Mouse (Mus musculus) ES-E14 (cell line): ENCODE measurements around the gene Ccnq. TPM values are rescaled to one million over a fixed set of nuclear protein-coding genes. Genes with fewer than 3 reads are reported as not detected.

Experiments used
- DNase-seq: peaks from one replicate; pipeline ENCODE4 v3.0.0-alpha.2; 2013; ENCODE audit warnings: low read depth, low spot score
- H3K27ac ChIP-seq: 2 replicates; pipeline ENCODE4 v1.5.1; 2012; ENCODE audit warnings: low read depth, mild to moderate bottlenecking, low read length, moderate library complexity, mixed read lengths; ENCODE audit not compliant: poor library complexity, insufficient read depth, severe bottlenecking
- H3K36me3 ChIP-seq: 2 replicates; pipeline ENCODE4 v1.6.1; 2012; ENCODE audit warnings: mild to moderate bottlenecking, low read length, moderate library complexity, mixed read lengths; ENCODE audit not compliant: control insufficient read depth, poor library complexity, insufficient read depth, severe bottlenecking
- H3K4me1 ChIP-seq, 2 experiments: fragments of 150-350 bp in 1 of 2; sonication (generic) in 1 of 2; 2 replicates each; pipeline ENCODE4 v1.6.1; 2012; ENCODE audit warnings: low read length in 2 of 2, mild to moderate bottlenecking in 1 of 2, mixed read lengths in 1 of 2; ENCODE audit not compliant: control insufficient read depth in 2 of 2, insufficient read depth in 2 of 2, poor library complexity in 1 of 2
- H3K4me3 ChIP-seq, 2 experiments: fragments of 150-350 bp in 1 of 2; sonication (generic) in 1 of 2; 2 replicates each; pipeline ENCODE4 v1.5.1; 2012; ENCODE audit warnings: low read length in 2 of 2, low read depth in 1 of 2, mild to moderate bottlenecking in 1 of 2, mixed read lengths in 1 of 2; ENCODE audit not compliant: insufficient read depth in 1 of 2, poor library complexity in 1 of 2, severe bottlenecking in 1 of 2
- H3K9ac ChIP-seq: 2 replicates; pipeline ENCODE4 v1.6.1; 2012; ENCODE audit warnings: low read depth, mild to moderate bottlenecking, low read length, mixed read lengths; ENCODE audit not compliant: poor library complexity, insufficient read depth, severe bottlenecking
- H3K9me3 ChIP-seq: fragments of 150-350 bp; sonication (generic); 2 replicates; pipeline ENCODE4 v1.6.1; 2012; ENCODE audit warnings: low read depth, mild to moderate bottlenecking, low read length; ENCODE audit not compliant: control insufficient read depth, insufficient read depth
- CHD2 ChIP-seq: IDR thresholded peaks from 2 replicates; pipeline ENCODE4 v1.6.1; 2014; ENCODE audit warnings: mild to moderate bottlenecking, low read depth, low read length, inconsistent platforms
- HCFC1 ChIP-seq: IDR thresholded peaks from 2 replicates; pipeline ENCODE4 v1.6.1; 2012; ENCODE audit warnings: low read length, inconsistent platforms, borderline replicate concordance; ENCODE audit not compliant: insufficient read depth
- MAFK ChIP-seq: IDR thresholded peaks from 2 replicates; pipeline ENCODE4 v1.6.1; 2014; ENCODE audit warnings: mild to moderate bottlenecking, low read depth, low read length, inconsistent platforms; ENCODE audit not compliant: insufficient read depth
- ZC3H11A ChIP-seq: IDR thresholded peaks from 2 replicates; pipeline ENCODE4 v1.6.1; 2012; ENCODE audit warnings: low read depth, mild to moderate bottlenecking, inconsistent platforms, low read length, borderline replicate concordance
- ZNF384 ChIP-seq: IDR thresholded peaks from 2 replicates; pipeline ENCODE4 v1.6.1; 2012; ENCODE audit warnings: low read depth, low read length, inconsistent platforms
- in situ Hi-C, 2 experiments: fragments of 600-800 bp; cut with MboI; formaldehyde crosslinking; loops; one replicate each; pipeline ENCODE4 v1.15.1; 2025; ENCODE audit warnings: low sequenced_read_pairs in 2 of 2, inconsistent platforms in 1 of 2; ENCODE audit not compliant: unreplicated experiment in 2 of 2
- total RNA-seq: library from RNA; depleted of rRNA; stranded (reverse); fragments of 300-350 nt; gene quantifications from 2 replicates; pipeline ENCODE4 v1.2.3, GENCODE M21; 2012

Gene Ccnq
- total RNA-seq, 1 experiment: 35.7 TPM

DNA sequence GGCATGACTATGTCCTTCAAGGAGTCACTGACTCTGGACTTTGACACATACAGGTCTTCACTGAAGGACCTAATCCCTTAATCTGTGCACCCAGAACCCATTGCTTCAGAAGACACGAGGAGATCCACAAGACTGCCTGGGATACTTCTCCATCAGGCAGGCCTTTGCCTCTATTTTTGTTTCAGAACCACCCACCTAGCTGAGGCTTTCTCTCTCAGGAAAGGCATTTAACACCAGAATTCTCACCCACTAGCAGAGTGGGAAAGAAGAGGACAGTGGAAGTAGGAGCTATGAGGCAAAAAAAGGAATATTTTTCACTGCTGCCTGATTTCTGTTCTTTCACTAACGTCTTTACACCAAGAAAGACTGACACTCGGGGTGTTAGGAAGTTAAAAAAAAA is 25.2 kb downstream of the Ccnq start:
- Histone ChIP-seq H3K27ac (no peak overlapping the region), H3K36me3 (no peaks in the 10 kb centered on the region), H3K4me3 (no peak overlapping the region), H3K9me3 (no peaks in the 10 kb centered on the region), H3K9ac (no peak overlapping the region), H3K4me1 (no peaks in the 10 kb centered on the region)
- DNase-seq: no peak
- in situ Hi-C loops: no loop called here
- TF ChIP-seq HCFC1: no peak
- no peak for TF ChIP-seq MAFK

DNA sequence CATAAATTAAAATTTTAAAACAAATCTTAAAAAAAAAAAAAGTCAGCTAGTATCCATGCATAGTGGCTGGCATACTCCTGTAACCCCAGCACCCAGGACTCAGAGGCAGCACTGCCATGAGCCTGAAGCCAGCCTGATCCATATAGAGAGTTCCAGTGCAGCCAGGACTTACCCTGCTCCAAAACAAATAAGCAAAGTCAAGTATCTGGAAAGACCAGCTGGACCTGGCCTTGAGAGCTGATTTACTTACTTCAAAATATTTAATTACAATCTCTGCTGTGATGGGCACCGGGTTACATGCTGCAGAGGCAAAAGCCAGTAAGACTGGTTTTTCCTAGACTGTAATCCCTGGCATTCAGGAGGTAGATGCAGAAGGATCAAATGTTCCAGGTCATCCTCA is 26.7 kb downstream of the Ccnq start:
- H3K36me3 ChIP-seq: no peaks in the 10 kb centered on the region
- TF ChIP-seq ZNF384 (no peak), CHD2 (no peak), HCFC1 (no peak), ZC3H11A (no peak), MAFK (no peak)
- no peaks in the 10 kb centered on the region for H3K4me1 ChIP-seq
- in situ Hi-C loops: no loop called here
- no peaks in the 10 kb centered on the region for H3K9me3 ChIP-seq
- no peak overlapping the region for H3K27ac ChIP-seq
- H3K4me3 ChIP-seq: no peak overlapping the region
- no peak overlapping the region for H3K9ac ChIP-seq
- DNase-seq: no peak

DNA sequence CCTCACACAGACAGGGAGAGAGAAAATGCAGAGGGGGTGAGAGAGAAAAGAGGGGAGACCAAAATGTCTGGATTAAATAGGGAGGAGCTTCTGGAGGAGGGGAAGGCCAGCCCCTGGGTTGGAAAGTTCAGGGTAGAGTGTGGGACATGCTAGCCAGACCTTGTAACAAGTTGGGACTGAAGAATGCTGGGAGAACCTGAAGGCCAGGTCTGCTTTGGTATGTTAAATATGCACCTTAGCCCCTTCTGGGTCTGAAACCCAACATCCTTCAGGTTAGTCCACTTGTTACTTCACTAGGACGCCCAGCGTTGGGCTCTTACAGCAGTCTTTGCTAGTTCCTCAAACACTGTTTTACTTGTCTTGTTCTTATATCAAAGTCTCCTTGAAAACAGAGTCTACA is 30.1 kb downstream of the Ccnq start:
- in situ Hi-C loops: no loop called here
- Histone ChIP-seq H3K27ac (no peak overlapping the region), H3K4me1 (no peaks in the 10 kb centered on the region), H3K36me3 (no peaks in the 10 kb centered on the region), H3K9ac (no peak overlapping the region), H3K4me3 (no peak overlapping the region), H3K9me3 (no peaks in the 10 kb centered on the region)
- no peak for TF ChIP-seq CHD2
- TF ChIP-seq MAFK: no peak
- no peak for TF ChIP-seq ZNF384
- TF ChIP-seq ZC3H11A: no peak
- TF ChIP-seq HCFC1: no peak
- no peak for DNase-seq

DNA sequence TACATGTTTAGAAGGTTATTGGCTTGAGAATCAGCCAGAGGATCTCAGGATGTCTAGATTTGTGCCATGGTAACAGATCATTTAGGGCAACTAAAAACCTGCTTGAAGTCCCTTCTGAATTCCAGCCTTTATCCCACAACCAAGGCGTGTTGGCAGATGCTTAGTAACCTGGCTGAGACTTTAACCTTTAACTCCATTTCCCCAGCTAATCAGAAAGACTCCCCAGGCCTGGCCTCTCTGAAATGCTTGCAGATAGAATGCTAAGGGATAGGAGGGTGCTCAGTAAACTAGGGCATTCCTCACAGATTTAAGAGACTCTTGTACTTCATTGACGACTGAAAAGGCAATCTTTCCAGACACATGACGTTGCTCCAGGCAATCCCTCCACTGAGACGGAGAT is 33.9 kb downstream of the Ccnq start:
- Histone ChIP-seq H3K4me3 (no peak overlapping the region), H3K36me3 (no peaks in the 10 kb centered on the region), H3K9me3 (no peaks in the 10 kb centered on the region), H3K27ac (no peak overlapping the region), H3K4me1 (no peaks in the 10 kb centered on the region; a peak in 1 of 4 replicates), H3K9ac (no peak overlapping the region)
- in situ Hi-C loops: no loop called here
- DNase-seq: no peak
- TF ChIP-seq CHD2 (no peak), HCFC1 (no peak), ZC3H11A (no peak), MAFK (no peak), ZNF384 (no peak)

DNA sequence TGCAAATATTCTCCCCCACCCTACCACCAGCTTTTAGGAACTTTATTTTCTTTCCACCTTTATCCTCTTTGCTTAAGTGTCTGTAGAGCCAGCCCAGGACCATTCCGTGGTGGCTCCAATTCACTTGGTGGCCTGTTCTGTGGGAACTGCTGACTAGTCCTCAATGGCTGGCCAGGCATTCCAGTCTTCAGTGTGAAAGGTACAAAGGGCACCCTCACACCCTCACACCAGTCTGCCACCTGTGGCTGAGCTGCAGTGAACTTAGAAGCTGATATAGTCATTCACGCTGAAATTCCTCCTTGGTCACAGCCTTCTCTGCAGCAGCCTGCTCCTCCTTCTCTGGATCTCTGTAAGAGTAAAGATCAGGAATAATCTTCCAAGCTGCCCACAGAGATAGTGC is 42.9 kb downstream of the Ccnq start:
- Histone ChIP-seq H3K9me3 (no peaks in the 10 kb centered on the region), H3K4me1 (no peaks in the 10 kb centered on the region), H3K9ac (no peak overlapping the region), H3K36me3 (no peaks in the 10 kb centered on the region), H3K4me3 (no peak overlapping the region), H3K27ac (no peak overlapping the region)
- in situ Hi-C loops: no loop called here
- TF ChIP-seq CHD2: no peak
- TF ChIP-seq ZC3H11A: no peak
- no peak for TF ChIP-seq ZNF384
- TF ChIP-seq HCFC1: no peak
- no peak for TF ChIP-seq MAFK
- no peak for DNase-seq
